Mouse (Mus musculus) urinary bladder, adult 2 months (tissue): ENCODE results near the gene Fbxo17. TPM values are rescaled to one million over a fixed set of nuclear protein-coding genes. Genes with fewer than 3 reads are reported as not detected.
A peak's percentile ranks its signal among the peaks of the same experiment; 100 is the strongest.

Source experiments
- DNase-seq: peaks from one replicate; pipeline ENCODE4 v3.0.0; 2022; ENCODE audit warnings: low spot score
- polyA plus RNA-seq: library from polyadenylated mRNA; depleted of rRNA; stranded (reverse); fragments of >200 nt; gene quantifications from 2 replicates; pipeline ENCODE4 v1.2.3, GENCODE M21; 2012; rRNA removed

Fbxo17 gene
- polyA plus RNA-seq, 1 experiment: 6.8 TPM

DNA sequence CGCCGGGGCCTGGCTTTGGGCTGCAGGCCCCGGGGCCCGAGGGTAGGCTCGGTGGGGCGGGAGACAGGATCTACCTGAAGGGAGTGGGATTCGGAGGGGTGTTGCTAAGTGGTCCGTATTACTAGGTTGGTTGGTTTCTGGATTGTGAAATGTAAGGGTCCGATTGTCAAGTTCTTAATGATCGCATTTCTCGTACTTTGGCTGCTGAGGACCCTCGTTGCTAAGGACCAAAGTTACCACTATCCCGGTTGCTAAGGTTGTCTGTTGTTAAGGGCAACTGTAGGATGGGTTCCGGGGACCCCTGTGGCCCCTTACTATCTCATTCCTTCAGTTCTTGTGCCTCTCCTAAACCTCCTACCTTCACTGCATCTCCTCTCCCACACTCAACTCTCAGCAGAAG lies 50.3 kb downstream of the Fbxo17 start:
- DNase-seq: no peak

GRCm38 (mm10) chr7:28767462-28767965 lies 50.9 kb downstream of the Fbxo17 start, which contains the start of gene Nfkbib:
Gene Nfkbib (minus strand): TSS chr7:28767512.
- no peak for DNase-seq

DNA sequence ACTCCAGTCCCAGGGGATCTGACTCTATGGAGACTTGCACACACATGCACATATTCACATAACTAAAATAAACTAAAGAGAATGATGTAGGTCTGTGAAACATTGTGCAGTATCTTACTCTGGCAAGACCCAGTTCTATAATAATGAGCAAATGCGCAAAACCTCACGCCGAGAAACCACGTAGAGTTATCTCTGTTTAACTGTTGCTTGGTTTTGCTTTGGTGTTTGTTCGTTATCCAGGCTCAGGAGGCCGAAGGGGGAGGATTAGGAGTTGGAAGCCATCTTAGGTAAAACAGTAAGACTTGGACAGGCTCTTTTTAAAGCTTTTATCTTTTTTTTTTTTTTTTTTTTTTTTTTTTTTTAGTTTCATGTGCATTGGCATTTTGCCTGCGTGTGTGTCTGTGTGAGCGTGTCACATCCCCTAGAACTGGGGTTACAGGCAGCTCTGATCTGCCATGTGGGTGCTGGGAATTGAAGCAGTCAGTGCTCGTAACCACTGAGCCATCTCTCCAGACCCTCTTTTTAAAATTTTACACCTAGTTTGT lies 52.9 kb downstream of the Fbxo17 start:
- no peak for DNase-seq

DNA sequence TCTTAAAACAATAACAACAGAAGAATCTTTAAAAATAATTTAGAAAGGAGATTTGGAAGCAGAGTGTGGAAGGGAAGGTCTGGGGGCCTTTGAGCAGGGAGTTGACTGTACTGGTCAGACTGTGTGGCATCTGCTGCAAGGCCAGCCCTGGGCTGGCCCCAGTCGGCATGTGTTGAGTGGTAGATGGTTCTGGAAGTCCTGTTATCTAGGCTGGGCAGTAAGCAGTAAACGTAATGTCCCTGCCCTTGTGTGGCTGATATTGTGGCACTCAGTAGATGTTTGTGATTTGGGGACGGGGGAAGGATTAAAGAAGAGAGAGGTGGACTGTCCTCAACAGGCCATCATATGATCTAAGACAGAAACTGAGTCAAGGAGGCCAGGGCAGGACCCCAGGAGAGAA lies 53.7 kb downstream of the Fbxo17 start:
- DNase-seq: no peak

GRCm38 (mm10) chr7:28771867-28772266 lies 55.3 kb downstream of the Fbxo17 start:
- DNase-seq: no peak

GRCm38 (mm10) chr7:28773163-28773562 lies 56.6 kb downstream of the Fbxo17 start:
- no peak for DNase-seq

DNA sequence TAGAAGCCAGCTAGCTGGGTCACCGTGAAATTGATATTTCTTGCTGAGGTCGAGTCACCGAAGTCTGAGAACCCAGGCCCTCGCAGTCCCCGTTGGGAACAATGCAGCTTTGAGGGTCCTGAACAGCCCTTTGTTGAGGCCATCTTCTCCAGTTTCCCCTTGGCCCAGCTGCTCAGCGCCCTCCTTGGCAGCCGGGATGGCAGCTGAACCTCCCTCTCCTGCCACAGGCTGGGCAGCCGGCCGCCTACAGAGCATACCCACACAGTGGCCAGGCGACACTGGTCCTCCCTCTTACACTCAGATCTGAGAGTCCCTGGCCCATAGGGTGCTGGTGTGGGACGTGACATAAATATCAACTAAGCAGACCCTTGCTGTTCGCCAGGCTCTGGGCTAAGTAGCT lies 57.6 kb downstream of the Fbxo17 start:
- no peak for DNase-seq

GRCm38 (mm10) chr7:28775129-28775528 lies 58.5 kb downstream of the Fbxo17 start:
- DNase-seq: no peak

DNA sequence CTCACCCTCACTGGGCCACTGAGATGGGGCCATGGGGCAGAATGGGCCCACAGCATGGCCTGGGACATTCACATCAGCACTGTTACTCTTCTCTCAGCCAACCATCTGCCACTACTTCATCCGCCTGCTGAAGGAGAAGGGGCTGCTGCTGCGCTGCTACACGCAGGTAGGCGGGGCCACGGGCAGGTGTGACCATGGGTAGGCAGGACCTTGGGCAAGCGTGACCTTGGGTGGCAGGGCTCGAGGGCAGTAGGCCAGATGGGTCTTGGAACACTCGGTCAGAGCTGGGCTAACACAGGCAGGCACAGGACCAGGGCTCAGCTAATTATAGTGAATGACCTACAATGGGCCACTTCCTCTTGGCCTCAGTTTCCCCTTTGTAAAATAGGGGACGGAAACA lies 62.2 kb downstream of the Fbxo17 start:
- DNase-seq: no peak

GRCm38 (mm10) chr7:28780067-28780658 lies 63.6 kb downstream of the Fbxo17 start:
- DNase-seq: peak; percentile 69

- DNase-seq: no peak
Observed at GRCm38 (mm10) chr7:28780857-28781256, 64.3 kb downstream of the Fbxo17 start.

GRCm38 (mm10) chr7:28781261-28781663 lies 64.7 kb downstream of the Fbxo17 start:
- DNase-seq: no peak

- DNase-seq: no peak
Observed at GRCm38 (mm10) chr7:28785161-28785560, 68.6 kb downstream of the Fbxo17 start.

Other genes starting within 250 kb of the Fbxo17 start
- not detected in 2 replicates for gene Ifnl2, start 206.3 kb upstream of the Fbxo17 start, polyA plus RNA-seq
- not detected in 2 replicates for gene Ifnl3, start 194.0 kb upstream of the Fbxo17 start, polyA plus RNA-seq
- gene Sycn, start 175.9 kb upstream of the Fbxo17 start, polyA plus RNA-seq: 0.27 TPM in 1 of 2 replicates, not detected in the other
- 0.67 and 1.1 TPM in 2 replicates for gene Nccrp1, start 169.6 kb upstream of the Fbxo17 start, polyA plus RNA-seq
- 49.9 and 54.5 TPM in 2 replicates for gene Samd4b, start 118.7 kb upstream of the Fbxo17 start, polyA plus RNA-seq
- 24.7 and 31.3 TPM in 2 replicates for gene Pak4, start 118.6 kb upstream of the Fbxo17 start, polyA plus RNA-seq
- not detected in 2 replicates for gene Acp7, start 85.5 kb upstream of the Fbxo17 start, polyA plus RNA-seq
- 9.4 and 12.6 TPM in 2 replicates for gene Fbxo27, start 24.0 kb upstream of the Fbxo17 start, polyA plus RNA-seq
- gene Mrps12, start 25.0 kb downstream of the Fbxo17 start, polyA plus RNA-seq: 53.5 and 59.2 TPM in 2 replicates
- 9.9 and 10.6 TPM in 2 replicates for gene Sars2, start 25.2 kb downstream of the Fbxo17 start, polyA plus RNA-seq
- gene Ccer2, start 39.4 kb downstream of the Fbxo17 start, polyA plus RNA-seq: 0.06 TPM in 1 of 2 replicates, not detected in the other
- gene Sirt2, start 49.9 kb downstream of the Fbxo17 start, polyA plus RNA-seq: 84.7 and 100 TPM in 2 replicates
- 16.4 and 18.6 TPM in 2 replicates for gene Nfkbib, start 50.7 kb downstream of the Fbxo17 start, polyA plus RNA-seq
- gene Rinl, start 72.2 kb downstream of the Fbxo17 start, polyA plus RNA-seq: 2.6 and 4.1 TPM in 2 replicates
- gene Hnrnpl, start 91.7 kb downstream of the Fbxo17 start, polyA plus RNA-seq: 325 and 346 TPM in 2 replicates
- gene Ech1, start 108.4 kb downstream of the Fbxo17 start, polyA plus RNA-seq: 246 and 303 TPM in 2 replicates
- gene Lgals4, start 117.0 kb downstream of the Fbxo17 start, polyA plus RNA-seq: 29.4 and 39.9 TPM in 2 replicates
- gene Lgals7, start 147.0 kb downstream of the Fbxo17 start, polyA plus RNA-seq: 1.3 and 3.6 TPM in 2 replicates
- gene Capn12, start 164.6 kb downstream of the Fbxo17 start, polyA plus RNA-seq: 0.66 and 0.73 TPM in 2 replicates
- 285 and 345 TPM in 2 replicates for gene Actn4, start 245.5 kb downstream of the Fbxo17 start, polyA plus RNA-seq